ENCODE assay signal across 8 mouse cellular contexts in genomic region chr9:114418187-114418586, GRCm38 (mm10). TPM values are rescaled to one million over a fixed set of nuclear protein-coding genes. Genes with fewer than 3 reads are reported as not detected.
DNase-seq lines count a peak whose midpoint lies in the region; ATAC-seq and TF ChIP-seq lines count a peak whose summit lies in the region.

No protein-coding gene starts in this region.

- intact Hi-C loops in left cerebral cortex, postnatal 36 days (cut with DNase I), result loop anchor here (5.0 kb wide), 1 partner anchor 164 kb away; no protein-coding TSS in a partner anchor

- no peak for TF ChIP-seq POLR2A in embryonic fibroblast, embryonic 13.5 days (IDR thresholded peaks at IDR 0.05; ENCODE audit: low read depth, low read length)

- no peak overlapping the region for H3K27ac ChIP-seq in embryonic fibroblast, embryonic 13.5 days (ENCODE audit: insufficient read depth, low read length)

- no peak overlapping the region for H3K4me3 ChIP-seq in embryonic fibroblast, embryonic 13.5 days (ENCODE audit: insufficient read depth, low read length)

- H3K4me1 ChIP-seq in embryonic fibroblast, embryonic 13.5 days (ENCODE audit: control insufficient read depth, insufficient read depth, low read length), result no peaks in the 10 kb centered on the region

- peak; percentile 58 for ATAC-seq in CD4-positive, CD25-positive, alpha-beta regulatory T cell, adult 4 months

- peak; percentile 21; the same call in 1 of the 2 replicates for TF ChIP-seq CTCF in embryonic fibroblast, embryonic 13.5 days (IDR thresholded peaks at IDR 0.05; ENCODE audit: borderline replicate concordance, insufficient read depth, low read length)

- DNase-seq in kidney, adult 18-20 months, result peak; percentile 56
- DNase-seq in kidney, adult 11 months, result no peak
- DNase-seq in T-cell, adult 2 months (ENCODE audit: low spot score), result peak; percentile 74
- peak; percentile 68 for DNase-seq in lung, postnatal 14 days
- DNase-seq in thymus, postnatal 25 days, result peak; percentile 87
- no peak for DNase-seq in left cerebral cortex, postnatal 36 days (ENCODE audit: low spot score in 2 of 2)

RNA-seq across cellular contexts. Expression of gene Tmppe, which starts 17.3 kb away (rescaled TPM):
- polyA plus RNA-seq in CD4-positive, CD25-positive, alpha-beta regulatory T cell, adult 4 months (2017; shearing (Covaris generic)), result 10 to 100 TPM; 10.9 to 20.8 TPM
- 4.1 and 6.2 TPM in 2 replicates for polyA plus RNA-seq in embryonic fibroblast, embryonic 13.5 days (2011; ENCODE audit: insufficient read length, low read depth, missing spikeins)
- total RNA-seq in left cerebral cortex, postnatal 36 days (2021), result 10 to 100 TPM; 10.3 to 11.5 TPM

RNA-seq across cellular contexts. Expression of gene Glb1, which starts 17.3 kb away (rescaled TPM):
- 10 to 100 TPM; 43.0 to 62.1 TPM for polyA plus RNA-seq in CD4-positive, CD25-positive, alpha-beta regulatory T cell, adult 4 months (2017; shearing (Covaris generic))
- 44.8 and 50.4 TPM in 2 replicates for polyA plus RNA-seq in embryonic fibroblast, embryonic 13.5 days (2011; ENCODE audit: insufficient read length, low read depth, missing spikeins)
- total RNA-seq in left cerebral cortex, postnatal 36 days (2021), result 10 to 100 TPM; 24.5 to 26.5 TPM

RNA-seq across cellular contexts. Expression of gene Crtap, which starts 27.7 kb away (rescaled TPM):
- polyA plus RNA-seq in CD4-positive, CD25-positive, alpha-beta regulatory T cell, adult 4 months (2017; shearing (Covaris generic)), result 1 to 10 TPM; 2.4 to 2.9 TPM
- 241 and 277 TPM in 2 replicates for polyA plus RNA-seq in embryonic fibroblast, embryonic 13.5 days (2011; ENCODE audit: insufficient read length, low read depth, missing spikeins)
- total RNA-seq in left cerebral cortex, postnatal 36 days (2021), result 1 to 10 TPM; 6.5 to 7.8 TPM

Comparison
In these comparisons a context has a peak if more than half of its experiments do, and no peak if none do; other contexts are left out.
1. DNase-seq: peak in kidney, adult 18-20 months (single experiment), T-cell, adult 2 months (single experiment), lung, postnatal 14 days (single experiment) and thymus, postnatal 25 days (single experiment); none in kidney, adult 11 months (single experiment) and left cerebral cortex, postnatal 36 days (0 of 2).
2. RNA of gene Crtap, which starts 27.7 kb away (polyA plus RNA-seq): 241 to 277 TPM in embryonic fibroblast, embryonic 13.5 days; 2.4 to 2.9 TPM in CD4-positive, CD25-positive, alpha-beta regulatory T cell, adult 4 months; every median in the first group is over 10 times any median in the second.